Mouse (Mus musculus): ENCODE measurements around the gene Phf7.

DNA sequence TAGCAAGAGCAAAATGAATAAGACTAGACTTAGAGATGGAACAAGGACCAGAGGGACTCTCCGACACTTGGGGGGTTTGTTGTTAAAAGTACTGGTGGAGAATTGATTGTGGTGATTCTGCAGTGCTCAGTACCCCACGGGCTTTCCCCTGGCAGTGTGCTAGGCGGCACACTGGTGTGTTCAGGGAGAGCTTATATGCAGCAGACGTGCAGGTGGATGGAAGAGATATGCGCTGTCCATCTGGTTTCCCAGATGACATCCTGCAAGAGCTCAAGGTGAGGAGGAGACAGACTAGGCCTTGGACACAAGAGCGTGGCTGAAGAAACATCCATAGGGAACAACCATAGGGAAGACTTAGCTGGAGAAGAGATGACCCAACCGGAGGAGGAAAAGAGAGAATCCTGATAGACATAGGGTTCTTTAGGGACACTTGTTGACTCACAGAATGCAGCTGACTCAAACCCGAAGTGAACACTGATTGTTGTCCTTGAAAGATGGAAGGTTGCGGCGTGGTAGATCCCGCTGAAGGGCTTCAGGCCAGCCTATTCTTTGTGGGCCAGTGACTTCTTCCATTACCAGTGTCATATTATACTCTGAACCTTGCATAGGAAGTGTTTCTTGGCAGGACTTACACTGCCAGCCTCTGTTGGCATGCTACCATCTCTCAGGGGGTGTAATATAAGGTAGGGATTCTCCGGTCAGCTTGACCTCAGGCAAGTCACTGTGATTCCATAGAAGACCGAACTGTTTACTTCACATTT, 43.9 kb downstream of the Phf7 start:
- TF ChIP-seq CTCF (conservative IDR thresholded peaks at IDR 0.05; ENCODE audit: insufficient read depth, insufficient read length, low read depth, low read length) (no peak), POLR2A (IDR thresholded peaks at IDR 0.05; ENCODE audit: low read depth, low read length) (no peak)
